Mouse (Mus musculus) G1E (cell line): Measurements from ENCODE around the gene Gmeb2. TPM values are rescaled to one million over a fixed set of nuclear protein-coding genes. Genes with fewer than 3 reads are reported as not detected.

Experiments used
- ATAC-seq: 2 replicates; pipeline ENCODE4 v1.8.0; 2016; ENCODE audit warnings: mild to moderate bottlenecking; ENCODE audit not compliant: insufficient number of reproducible peaks, poor library complexity, low FRiP score, severe bottlenecking; ENCODE audit errors: extremely low read depth
- DNase-seq: peaks from one replicate; pipeline ENCODE4 v3.0.0; 2012; ENCODE audit warnings: low spot score
- H3K27me3 ChIP-seq: 2 replicates; pipeline ENCODE4 v1.6.1; 2012; ENCODE audit warnings: mild to moderate bottlenecking, low read length, inconsistent platforms; ENCODE audit not compliant: insufficient read depth
- H3K36me3 ChIP-seq: replicated peaks from 2 replicates; pipeline ENCODE3; 2012; ENCODE audit warnings: mild to moderate bottlenecking, inconsistent platforms
- H3K4me1 ChIP-seq: 2 replicates; pipeline ENCODE4 v1.6.1; 2012; ENCODE audit warnings: low read depth, low read length, inconsistent platforms, mixed read lengths; ENCODE audit not compliant: insufficient read depth
- H3K4me3 ChIP-seq: 2 replicates; pipeline ENCODE4 v1.5.1; 2012; ENCODE audit warnings: low read depth, mild to moderate bottlenecking, inconsistent platforms, low read length, moderate library complexity, mixed read lengths
- H3K9me3 ChIP-seq: replicated peaks from 2 replicates; pipeline ENCODE4 v1.6.1; 2012; ENCODE audit warnings: inconsistent platforms
- CTCF ChIP-seq: IDR thresholded peaks from 2 replicates; pipeline ENCODE4 v1.5.1; 2012; ENCODE audit warnings: low read depth, low read length, inconsistent platforms, mixed read lengths
- GATA1 ChIP-seq: IDR thresholded peaks from 2 replicates; pipeline ENCODE4 v1.6.1; 2012; ENCODE audit warnings: borderline replicate concordance, low read length, inconsistent platforms, mixed read lengths
- GATA2 ChIP-seq: IDR thresholded peaks from 2 replicates; pipeline ENCODE4 v1.6.1; 2012; ENCODE audit warnings: low read depth, low read length, inconsistent platforms, borderline replicate concordance
- POLR2AphosphoS5 ChIP-seq: IDR thresholded peaks from 2 replicates; pipeline ENCODE4 v1.6.1; 2012; ENCODE audit warnings: low read depth, low read length, inconsistent platforms; ENCODE audit not compliant: insufficient replicate concordance
- TAL1 ChIP-seq: conservative IDR thresholded peaks from 2 replicates; pipeline ENCODE4 v1.6.1; 2012; ENCODE audit warnings: low read depth, low read length, inconsistent platforms, mixed read lengths
- polyA plus RNA-seq: library from polyadenylated mRNA; stranded (reverse); fragments of >175 nt; gene quantifications from 2 replicates; pipeline ENCODE4 v1.2.3, GENCODE M21; 2012
- total RNA-seq, 2 experiments: library from RNA; stranded (forward) in 1 of 2; stranded (reverse) in 1 of 2; fragments of 200-1000 nt in 1 of 2; fragments of >200 nt in 1 of 2; fragmentation: Nextera tagmentation in 1 of 2; gene quantifications; 2 replicates each; pipeline ENCODE4 v1.2.3; 2014 to 2017

Gmeb2 gene
- total and polyA plus RNA-seq, 3 experiments = 12.8 to 50.0 (median 18.1) TPM

- Histone ChIP-seq H3K27me3 (peaks cover 4% of the 10 kb centered on the region; the same call in 1 of the 2 replicates), H3K9me3 (no peaks in the 10 kb centered on the region), H3K36me3 (peaks cover 38% of the 10 kb centered on the region), H3K4me1 (peaks cover 22% of the 10 kb centered on the region), H3K4me3 (peak within 1 kb of the TSS; percentile 74)
- DNase-seq = peak; percentile 83
- ATAC-seq = peak; percentile 95
- TF ChIP-seq POLR2AphosphoS5 = no peak
- TF ChIP-seq GATA1 = no peak
- no peak for TF ChIP-seq CTCF
- TF ChIP-seq GATA2 = no peak
- TF ChIP-seq TAL1 = no peak
Measured at GRCm38 (mm10) chr2:181319248-181320102, 31.6 kb upstream of the Gmeb2 start, which contains the start of gene Rtel1. Rtel1 (plus strand) TSS chr2:181319739.

GRCm38 (mm10) chr2:181314080-181314810, 26.4 kb upstream of the Gmeb2 start, which contains the start of gene Stmn3:
Stmn3 (minus strand) TSS chr2:181314500.
- TF ChIP-seq GATA2 (no peak), GATA1 (no peak), TAL1 (no peak), CTCF (no peak), POLR2AphosphoS5 (no peak)
- Histone ChIP-seq H3K36me3 (no peaks in the 10 kb centered on the region), H3K4me3 (no peak within 1 kb of the TSS), H3K9me3 (no peaks in the 10 kb centered on the region), H3K27me3 (peaks cover 27% of the 10 kb centered on the region), H3K4me1 (peaks cover 8% of the 10 kb centered on the region)
- no peak for ATAC-seq
- DNase-seq = no peak

DNA sequence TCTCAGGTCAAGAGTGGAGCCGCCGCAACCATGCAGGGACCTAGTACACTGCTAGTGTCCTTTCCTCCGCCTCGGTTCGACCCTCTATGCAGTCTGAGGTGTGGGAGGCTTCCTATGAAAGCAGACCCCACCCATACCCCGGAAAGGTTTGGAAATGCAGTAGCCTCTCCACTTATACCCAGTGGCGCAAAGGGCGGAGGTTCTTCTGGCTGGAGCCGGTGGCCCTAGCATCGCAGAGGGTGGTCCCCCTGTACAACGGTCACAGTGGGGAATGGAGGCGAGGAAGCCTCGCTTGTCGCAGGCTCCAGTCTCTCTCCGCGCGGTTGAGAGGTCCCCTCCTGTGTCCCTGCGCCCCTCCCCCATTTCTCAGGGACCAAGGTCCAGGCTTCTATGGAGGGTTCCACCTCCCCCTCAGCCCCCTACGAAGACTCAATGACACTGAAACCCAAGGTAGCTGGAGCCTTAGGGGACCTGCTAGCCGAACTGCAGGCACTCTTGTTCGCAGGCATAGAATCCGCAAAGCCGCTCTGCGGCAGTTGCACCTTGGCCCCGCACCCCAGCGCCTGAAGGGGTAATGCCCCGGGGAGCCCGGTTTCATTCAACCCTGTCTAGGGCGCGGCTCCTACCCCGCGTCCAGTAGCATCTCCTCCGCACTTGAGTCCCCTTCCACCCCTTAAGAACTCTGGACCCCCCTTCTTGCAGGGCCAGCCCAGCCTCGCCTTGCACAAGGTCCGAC, 25.7 kb upstream of the Gmeb2 start:
- Histone ChIP-seq H3K27me3 (peaks cover 27% of the 10 kb centered on the region), H3K4me3 (no peak overlapping the region), H3K36me3 (no peaks in the 10 kb centered on the region), H3K4me1 (peaks cover 3% of the 10 kb centered on the region; the same call in 1 of the 2 replicates), H3K9me3 (no peaks in the 10 kb centered on the region)
- ATAC-seq (no peak), DNase-seq (no peak)
- TF ChIP-seq GATA2 (no peak), GATA1 (no peak), TAL1 (no peak), POLR2AphosphoS5 (no peak), CTCF (no peak)

GRCm38 (mm10) chr2:181313006-181313343, 25.1 kb upstream of the Gmeb2 start:
- DNase-seq = no peak
- no peak for ATAC-seq
- Histone ChIP-seq H3K4me1 (peaks cover 3% of the 10 kb centered on the region; the same call in 1 of the 2 replicates), H3K27me3 (peaks cover 27% of the 10 kb centered on the region), H3K9me3 (no peaks in the 10 kb centered on the region), H3K36me3 (no peaks in the 10 kb centered on the region), H3K4me3 (no peak overlapping the region)
- TF ChIP-seq POLR2AphosphoS5 (no peak), CTCF (no peak), GATA1 (no peak), TAL1 (no peak), GATA2 (no peak)

GRCm38 (mm10) chr2:181312435-181312834, 24.6 kb upstream of the Gmeb2 start:
- Histone ChIP-seq H3K27me3 (peaks cover 27% of the 10 kb centered on the region), H3K36me3 (peaks cover under 1% of the 10 kb centered on the region), H3K9me3 (no peaks in the 10 kb centered on the region), H3K4me3 (no peak overlapping the region), H3K4me1 (peaks cover 3% of the 10 kb centered on the region; the same call in 1 of the 2 replicates)
- no peak for TF ChIP-seq TAL1
- no peak for TF ChIP-seq POLR2AphosphoS5
- no peak for TF ChIP-seq GATA2
- TF ChIP-seq GATA1 = no peak
- no peak for TF ChIP-seq CTCF
- DNase-seq = no peak
- ATAC-seq = no peak
